Mouse (Mus musculus) midbrain, embryonic 16.5 days (tissue): ENCODE results near the gene Meltf. TPM values are rescaled to one million over a fixed set of nuclear protein-coding genes. Genes with fewer than 3 reads are reported as not detected.

ENCODE experiments used
- ATAC-seq: fragments of 200-750 bp; cut with Nextera tagmentation; 2 replicates; pipeline ENCODE4 v1.8.0; 2017; ENCODE audit warnings: moderate TSS enrichment
- H3K27ac ChIP-seq: fragments of 300-500 bp; sonication (generic); 2 replicates; pipeline ENCODE4 v1.5.1; 2014; ENCODE audit warnings: mild to moderate bottlenecking, low read length, mixed read lengths
- H3K27me3 ChIP-seq: fragments of 300-500 bp; sonication (generic); 2 replicates; pipeline ENCODE4 v1.6.1; 2014; ENCODE audit warnings: low read depth, low read length, mixed read lengths; ENCODE audit not compliant: control insufficient read depth, insufficient read depth
- H3K36me3 ChIP-seq: fragments of 300-500 bp; sonication (generic); 2 replicates; pipeline ENCODE4 v1.6.1; 2014; ENCODE audit warnings: mild to moderate bottlenecking, low read length, moderate library complexity, mixed read lengths; ENCODE audit not compliant: control insufficient read depth, insufficient read depth
- H3K4me1 ChIP-seq: fragments of 300-500 bp; sonication (generic); 2 replicates; pipeline ENCODE4 v1.6.1; 2014; ENCODE audit warnings: mild to moderate bottlenecking, low read length, mixed read lengths; ENCODE audit not compliant: control insufficient read depth, insufficient read depth
- H3K4me2 ChIP-seq: fragments of 300-500 bp; sonication (generic); 2 replicates; pipeline ENCODE4 v1.6.1; 2014; ENCODE audit warnings: mild to moderate bottlenecking, low read length, mixed read lengths
- H3K4me3 ChIP-seq: fragments of 300-500 bp; sonication (generic); 2 replicates; pipeline ENCODE4 v1.5.1; 2014; ENCODE audit warnings: low read depth, mild to moderate bottlenecking, low read length, moderate library complexity, mixed read lengths
- H3K9ac ChIP-seq: fragments of 300-500 bp; sonication (generic); 2 replicates; pipeline ENCODE4 v1.6.1; 2014; ENCODE audit warnings: low read depth, low read length, mixed read lengths
- H3K9me3 ChIP-seq: fragments of 300-500 bp; sonication (generic); replicated peaks from 2 replicates; pipeline ENCODE4 v1.6.1; 2014; ENCODE audit warnings: mild to moderate bottlenecking, low read length, mixed read lengths; ENCODE audit not compliant: control insufficient read depth, poor library complexity, severe bottlenecking
- WGBS: fragments of 180-500 bp; shearing (Covaris S2); extraction: QIAGEN DNeasy Blood & Tissue Kit; methylation state at CpG from one replicate; pipeline ENCODE4 v1.1.7; 2014; 5-methylcytosine and 5-hydroxymethylcytosine counted together
- polyA plus RNA-seq: library from polyadenylated mRNA; unstranded; fragments of >200 nt; fragmentation: Nextera tagmentation; extraction: Ambion mirVana; gene quantifications from 2 replicates; pipeline ENCODE4 v1.2.1, GENCODE M21; 2015

Gene Meltf
- polyA plus RNA-seq, 1 experiment from 2014 or later: 0.28 TPM

- ATAC-seq: no peak
- Histone ChIP-seq H3K36me3 (no peaks in the 10 kb centered on the region), H3K9me3 (no peaks in the 10 kb centered on the region), H3K4me1 (0 out of 2 replicates have a peak, but pooled peaks cover 2% of the 10 kb centered on the region), H3K27me3 (no peaks in the 10 kb centered on the region), H3K4me3 (no peak overlapping the region), H3K27ac (no peak overlapping the region), H3K4me2 (no peak overlapping the region), H3K9ac (no peak overlapping the region)
- 49% methylated on average over 9 of the region's 9 CpGs for WGBS
These were observed 3.8 kb downstream of the Meltf start for GRCm38 (mm10) chr16:31882381-31882908.

- ATAC-seq: no peak
- no peak overlapping the region for H3K9ac ChIP-seq
- no peaks in the 10 kb centered on the region for H3K9me3 ChIP-seq
- H3K27ac ChIP-seq: no peak overlapping the region
- no peaks in the 10 kb centered on the region for H3K36me3 ChIP-seq
- H3K4me1 ChIP-seq: 0 out of 2 replicates have a peak, but pooled peaks cover 2% of the 10 kb centered on the region
- no peak overlapping the region for H3K4me2 ChIP-seq
- WGBS: 77% methylated on average over 14 of the region's 14 CpGs
- no peak overlapping the region for H3K4me3 ChIP-seq
- H3K27me3 ChIP-seq: no peaks in the 10 kb centered on the region
These were observed 4.7 kb downstream of the Meltf start for GRCm38 (mm10) chr16:31883302-31883701.

DNA sequence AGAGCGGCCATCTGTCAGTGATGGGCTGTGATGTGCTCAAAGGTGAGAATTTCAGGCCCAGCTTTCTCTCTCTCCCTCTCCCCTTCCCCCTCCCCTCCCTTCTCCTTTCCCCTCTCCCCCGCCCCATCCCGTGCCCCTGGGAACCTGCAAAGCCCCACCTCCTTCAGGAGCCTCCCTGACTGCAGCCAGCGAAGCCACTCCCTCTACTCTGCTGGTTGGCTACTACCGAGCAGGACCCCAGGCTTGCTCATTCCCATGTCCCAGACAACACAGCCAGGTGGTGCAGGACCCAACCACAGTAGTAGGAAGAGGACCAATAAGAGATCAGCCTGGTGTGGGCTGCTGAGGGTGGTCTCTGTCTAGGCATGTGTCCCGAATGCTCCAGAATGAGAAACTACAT lies 5.3 kb downstream of the Meltf start:
- H3K4me3 ChIP-seq: no peak overlapping the region
- no peak overlapping the region for H3K9ac ChIP-seq
- no peaks in the 10 kb centered on the region for H3K27me3 ChIP-seq
- 26% methylated on average over 5 of the region's 6 CpGs for WGBS
- no peaks in the 10 kb centered on the region for H3K9me3 ChIP-seq
- no peak overlapping the region for H3K4me2 ChIP-seq
- no peak for ATAC-seq
- no peaks in the 10 kb centered on the region for H3K36me3 ChIP-seq
- 0 out of 2 replicates have a peak, but pooled peaks cover 2% of the 10 kb centered on the region for H3K4me1 ChIP-seq
- no peak overlapping the region for H3K27ac ChIP-seq

DNA sequence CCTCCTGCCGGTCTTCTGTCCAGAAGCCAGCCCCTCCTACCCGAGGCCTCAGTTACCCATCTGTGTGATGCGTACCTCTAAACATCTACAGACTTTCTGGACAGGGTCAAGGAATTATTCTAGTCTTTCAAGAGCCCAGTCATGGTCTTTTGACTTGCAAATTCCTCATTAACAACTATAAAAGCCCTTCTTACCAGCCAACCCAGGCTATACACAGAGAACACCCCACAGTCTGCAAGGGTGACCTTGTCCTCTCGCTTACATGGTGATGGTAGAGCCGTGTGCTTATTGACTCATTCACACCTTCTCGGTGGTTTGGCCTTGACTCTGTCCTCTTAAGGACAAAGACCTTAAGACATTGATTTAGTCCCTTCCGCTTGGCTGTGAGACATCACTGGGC lies 12.3 kb downstream of the Meltf start:
- no peak for ATAC-seq
- H3K4me2 ChIP-seq: no peak overlapping the region
- H3K9me3 ChIP-seq: no peaks in the 10 kb centered on the region
- H3K4me3 ChIP-seq: no peak overlapping the region
- WGBS: 58% methylated on average over 7 of the region's 7 CpGs
- no peak overlapping the region for H3K27ac ChIP-seq
- H3K4me1 ChIP-seq: no peaks in the 10 kb centered on the region
- no peaks in the 10 kb centered on the region for H3K27me3 ChIP-seq
- no peaks in the 10 kb centered on the region for H3K36me3 ChIP-seq
- no peak overlapping the region for H3K9ac ChIP-seq

- WGBS: 64% methylated on average over 5 of the region's 5 CpGs
- Histone ChIP-seq H3K27me3 (no peaks in the 10 kb centered on the region), H3K27ac (no peak overlapping the region), H3K9ac (no peak overlapping the region), H3K36me3 (no peaks in the 10 kb centered on the region), H3K9me3 (no peaks in the 10 kb centered on the region), H3K4me3 (no peak overlapping the region), H3K4me1 (peaks cover 12% of the 10 kb centered on the region), H3K4me2 (no peak overlapping the region)
- no peak for ATAC-seq
These were observed 15.0 kb downstream of the Meltf start for GRCm38 (mm10) chr16:31893396-31894141.

DNA sequence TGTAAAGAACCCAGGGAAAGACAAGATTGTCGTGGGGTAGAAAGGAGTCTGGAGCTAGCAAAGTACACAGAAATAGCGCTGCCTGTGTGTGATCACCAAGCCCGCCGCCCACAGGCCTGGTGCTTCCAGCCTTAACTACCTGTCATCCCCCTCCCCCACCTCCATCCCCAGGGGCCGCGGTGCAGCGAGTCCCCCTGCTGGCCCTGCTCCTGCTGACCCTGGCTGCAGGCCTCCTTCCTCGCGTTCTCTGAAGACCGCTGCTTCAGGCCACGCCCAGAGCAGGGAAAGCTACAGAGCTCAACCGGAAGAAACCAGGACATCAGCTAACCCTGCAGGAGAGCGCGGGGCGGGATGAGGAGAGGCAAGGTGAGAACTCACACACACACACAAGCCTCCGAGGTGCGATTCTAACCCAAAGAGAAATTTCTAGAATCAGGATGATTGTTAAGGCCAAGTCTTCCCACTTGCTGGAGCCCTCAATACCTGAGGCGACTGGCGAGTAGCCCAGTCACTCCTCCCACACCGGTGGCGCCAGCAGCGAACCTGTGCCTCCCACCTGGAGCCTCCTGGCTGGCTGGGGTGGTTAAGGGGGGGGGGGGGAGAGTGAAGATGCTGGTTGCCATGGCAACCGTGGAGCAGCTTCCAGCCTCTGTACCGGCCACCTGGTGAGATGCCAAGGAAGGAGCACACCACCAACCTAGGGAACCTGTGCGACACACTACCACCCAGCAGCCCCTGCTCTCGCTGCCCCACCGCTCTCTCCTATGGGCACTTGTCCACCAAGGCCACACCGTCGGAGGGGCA lies 18.6 kb downstream of the Meltf start:
- peaks cover 12% of the 10 kb centered on the region for H3K4me1 ChIP-seq
- peak overlapping the region; percentile 53 for H3K9ac ChIP-seq
- H3K4me3 ChIP-seq: peak overlapping the region; percentile 26
- 9% methylated on average over 29 of the region's 29 CpGs for WGBS
- peak overlapping the region; percentile 57 for H3K4me2 ChIP-seq
- no peaks in the 10 kb centered on the region for H3K9me3 ChIP-seq
- H3K36me3 ChIP-seq: no peaks in the 10 kb centered on the region
- no peaks in the 10 kb centered on the region for H3K27me3 ChIP-seq
- H3K27ac ChIP-seq: peak overlapping the region; percentile 77
- ATAC-seq: peak; percentile 61

GRCm38 (mm10) chr16:31898546-31899326 lies 20.1 kb downstream of the Meltf start:
- WGBS: 65% methylated on average over 18 of the region's 18 CpGs
- no peak overlapping the region for H3K4me2 ChIP-seq
- H3K4me3 ChIP-seq: no peak overlapping the region
- H3K9me3 ChIP-seq: no peaks in the 10 kb centered on the region
- no peaks in the 10 kb centered on the region for H3K27me3 ChIP-seq
- no peak overlapping the region for H3K9ac ChIP-seq
- H3K4me1 ChIP-seq: peaks cover 12% of the 10 kb centered on the region
- ATAC-seq: peak; percentile 77
- peak overlapping the region; percentile 77 for H3K27ac ChIP-seq
- H3K36me3 ChIP-seq: no peaks in the 10 kb centered on the region

- Histone ChIP-seq H3K9ac (no peak overlapping the region), H3K27ac (no peak overlapping the region), H3K36me3 (no peaks in the 10 kb centered on the region), H3K27me3 (no peaks in the 10 kb centered on the region), H3K9me3 (no peaks in the 10 kb centered on the region), H3K4me1 (peaks cover 19% of the 10 kb centered on the region), H3K4me2 (no peak overlapping the region), H3K4me3 (no peak overlapping the region)
- 89% methylated on average over 1 of the region's 1 CpGs for WGBS
- ATAC-seq: no peak
These were observed 23.3 kb downstream of the Meltf start for GRCm38 (mm10) chr16:31901886-31902285.
